Mouse (Mus musculus): ENCODE data around the gene Aurkaip1.

GRCm38 (mm10) chr4:155831205-155831766 is at the start of gene Aurkaip1:
- TF ChIP-seq EP300 (IDR thresholded peaks at IDR 0.05; ENCODE audit: insufficient read depth, low read depth, low read length) (peak; percentile 78; the same call in 1 of the 2 replicates), CTCF (IDR thresholded peaks at IDR 0.05) (peak; percentile 84), POLR2A (IDR thresholded peaks at IDR 0.05; ENCODE audit: insufficient read depth, low read depth, low read length) (peak; percentile 86)
